Mouse (Mus musculus): ENCODE results near the gene Fmnl1. TPM values are rescaled to one million over a fixed set of nuclear protein-coding genes. Genes with fewer than 3 reads are reported as not detected.
A peak's percentile ranks its signal among the peaks of the same experiment; 100 is the strongest.

Gene Fmnl1
- total RNA-seq, 2 experiments from 2014 or later = 31.0 to 58.4 TPM

- ATAC-seq (replicated peaks; ENCODE audit: poor library complexity, severe bottlenecking) = peak; percentile 94
Measured at GRCm38 (mm10) chr11:103158621-103159478, 12.1 kb upstream of the Fmnl1 start.

GRCm38 (mm10) chr11:103160738-103161137, 10.2 kb upstream of the Fmnl1 start:
- no peak for ATAC-seq (replicated peaks; ENCODE audit: poor library complexity, severe bottlenecking)

GRCm38 (mm10) chr11:103161449-103161848, 9.5 kb upstream of the Fmnl1 start:
- ATAC-seq (replicated peaks; ENCODE audit: poor library complexity, severe bottlenecking) = no peak

GRCm38 (mm10) chr11:103162132-103162531, 8.8 kb upstream of the Fmnl1 start:
- no peak for ATAC-seq (replicated peaks; ENCODE audit: poor library complexity, severe bottlenecking)

GRCm38 (mm10) chr11:103164391-103164790, 6.5 kb upstream of the Fmnl1 start:
- 0 out of 2 replicates have a peak, but pooled peaks have one; percentile 14 for ATAC-seq (replicated peaks; ENCODE audit: poor library complexity, severe bottlenecking)

GRCm38 (mm10) chr11:103168690-103169390, 2.1 kb upstream of the Fmnl1 start:
- ATAC-seq (replicated peaks; ENCODE audit: poor library complexity, severe bottlenecking) = peak; percentile 45; the same call in 1 of the 2 replicates

GRCm38 (mm10) chr11:103169664-103170063, 1.2 kb upstream of the Fmnl1 start:
- ATAC-seq (replicated peaks; ENCODE audit: poor library complexity, severe bottlenecking) = no peak

GRCm38 (mm10) chr11:103170111-103170493, 805 bp upstream of the Fmnl1 start:
- no peak for ATAC-seq (replicated peaks; ENCODE audit: poor library complexity, severe bottlenecking)

- no peak for ATAC-seq (replicated peaks; ENCODE audit: poor library complexity, severe bottlenecking)
Measured at GRCm38 (mm10) chr11:103171286-103171620, 346 bp downstream of the Fmnl1 start.

GRCm38 (mm10) chr11:103171703-103172391, 940 bp downstream of the Fmnl1 start:
- peak; percentile 42 for ATAC-seq (replicated peaks; ENCODE audit: poor library complexity, severe bottlenecking)

- no peak for ATAC-seq (replicated peaks; ENCODE audit: poor library complexity, severe bottlenecking)
Measured at GRCm38 (mm10) chr11:103172392-103173040, 1.6 kb downstream of the Fmnl1 start.

- no peak for ATAC-seq (replicated peaks; ENCODE audit: poor library complexity, severe bottlenecking)
Measured at GRCm38 (mm10) chr11:103173041-103173770, 2.3 kb downstream of the Fmnl1 start.

- ATAC-seq (replicated peaks; ENCODE audit: poor library complexity, severe bottlenecking) = no peak
Measured at GRCm38 (mm10) chr11:103173771-103174344, 3.0 kb downstream of the Fmnl1 start.

GRCm38 (mm10) chr11:103174411-103174832, 3.5 kb downstream of the Fmnl1 start:
- no peak for ATAC-seq (replicated peaks; ENCODE audit: poor library complexity, severe bottlenecking)

GRCm38 (mm10) chr11:103174891-103175391, 4.0 kb downstream of the Fmnl1 start:
- ATAC-seq (replicated peaks; ENCODE audit: poor library complexity, severe bottlenecking) = peak; percentile 60

- ATAC-seq (replicated peaks; ENCODE audit: poor library complexity, severe bottlenecking) = no peak
Measured at GRCm38 (mm10) chr11:103175688-103176442, 5.0 kb downstream of the Fmnl1 start.

GRCm38 (mm10) chr11:103176510-103176909, 5.6 kb downstream of the Fmnl1 start:
- no peak for ATAC-seq (replicated peaks; ENCODE audit: poor library complexity, severe bottlenecking)

- no peak for ATAC-seq (replicated peaks; ENCODE audit: poor library complexity, severe bottlenecking)
Measured at GRCm38 (mm10) chr11:103177216-103177615, 6.3 kb downstream of the Fmnl1 start.

Data from granulocyte monocyte progenitor cell, adult 5-6 weeks (primary cell).